Mouse (Mus musculus) cerebellum, adult 9-10 months (tissue): ENCODE measurements around the gene Unc5c.

Experiments used
- DNase-seq: peaks from one replicate; pipeline ENCODE4 v3.0.0; 2022

The Unc5c gene

GRCm38 (mm10) chr3:141819331-141819941 lies 354.4 kb downstream of the Unc5c start:
- DNase-seq = peak; percentile 31

GRCm38 (mm10) chr3:141828301-141828700 lies 363.3 kb downstream of the Unc5c start:
- no peak for DNase-seq

- peak; percentile 88 for DNase-seq
Observed at GRCm38 (mm10) chr3:141831135-141831534, 366.1 kb downstream of the Unc5c start.

GRCm38 (mm10) chr3:141838864-141839263 lies 373.8 kb downstream of the Unc5c start:
- peak; percentile 65 for DNase-seq

GRCm38 (mm10) chr3:141849206-141849605 lies 384.2 kb downstream of the Unc5c start:
- DNase-seq = no peak

GRCm38 (mm10) chr3:141850141-141850540 lies 385.1 kb downstream of the Unc5c start:
- DNase-seq = no peak

GRCm38 (mm10) chr3:141854339-141854738 lies 389.3 kb downstream of the Unc5c start:
- DNase-seq = no peak

GRCm38 (mm10) chr3:141857123-141857522 lies 392.1 kb downstream of the Unc5c start:
- DNase-seq = no peak

GRCm38 (mm10) chr3:141862816-141863461 lies 397.9 kb downstream of the Unc5c start:
- peak; percentile 40 for DNase-seq

GRCm38 (mm10) chr3:141871805-141872204 lies 406.8 kb downstream of the Unc5c start:
- DNase-seq = no peak

- DNase-seq = no peak
Observed at GRCm38 (mm10) chr3:141872337-141873042, 407.5 kb downstream of the Unc5c start.

GRCm38 (mm10) chr3:141882496-141882895 lies 417.5 kb downstream of the Unc5c start:
- no peak for DNase-seq

- no peak for DNase-seq
Observed at GRCm38 (mm10) chr3:141884190-141884589, 419.2 kb downstream of the Unc5c start.
